Mouse (Mus musculus): ENCODE data around the gene Zfp536. TPM values are rescaled to one million over a fixed set of nuclear protein-coding genes. Genes with fewer than 3 reads are reported as not detected.

Gene Zfp536
- polyA plus RNA-seq, 1 experiment from 2014 or later = 52.5 TPM

GRCm38 (mm10) chr7:37510933-37511675 lies 262.3 kb downstream of the Zfp536 start:
- no peak overlapping the region for H3K9ac ChIP-seq
- peak overlapping the region; percentile 38; the same call in 1 of the 2 replicates for H3K27ac ChIP-seq (replicated peaks)
- no peak for ATAC-seq (ENCODE audit: low read depth)
- H3K4me3 ChIP-seq = no peak overlapping the region
- H3K9me3 ChIP-seq = no peaks in the 10 kb centered on the region
- H3K4me2 ChIP-seq = no peak overlapping the region
- no peaks in the 10 kb centered on the region for H3K27me3 ChIP-seq
- H3K36me3 ChIP-seq = no peaks in the 10 kb centered on the region
- H3K4me1 ChIP-seq (replicated peaks) = peaks cover 81% of the 10 kb centered on the region
- 87% methylated on average over 8 of the region's 8 CpGs for WGBS

DNA sequence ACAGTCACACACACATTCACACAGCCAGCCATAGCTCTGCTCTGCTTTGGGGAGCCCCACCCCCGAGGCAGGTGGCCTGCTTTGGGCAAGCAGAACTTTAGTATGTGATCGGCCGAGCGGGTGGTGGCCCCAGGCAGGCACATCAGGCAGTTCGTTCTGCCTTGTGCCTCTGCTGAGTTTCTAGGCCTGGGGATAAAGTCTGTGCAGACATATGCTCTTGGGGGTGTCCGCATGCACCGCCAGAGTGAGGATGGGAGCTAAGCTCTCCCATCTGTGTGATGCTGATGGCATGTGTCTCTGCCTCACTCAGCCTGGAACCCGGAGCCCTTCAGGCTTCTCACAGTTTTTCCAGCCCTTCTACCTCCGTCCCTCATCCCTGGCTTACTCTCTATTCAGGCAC lies 263.7 kb downstream of the Zfp536 start:
- Histone ChIP-seq H3K27ac (replicated peaks) (peak overlapping the region; percentile 38), H3K27me3 (no peaks in the 10 kb centered on the region), H3K36me3 (no peaks in the 10 kb centered on the region), H3K9ac (0 out of 2 replicates have a peak overlapping the region, but pooled peaks have one; percentile 17), H3K4me1 (replicated peaks) (peaks cover 81% of the 10 kb centered on the region), H3K4me3 (no peak overlapping the region), H3K4me2 (no peak overlapping the region), H3K9me3 (no peaks in the 10 kb centered on the region)
- WGBS = 51% methylated on average over 9 of the region's 9 CpGs
- 0 out of 2 replicates have a peak, but pooled peaks have one; percentile 21 for ATAC-seq (ENCODE audit: low read depth)

DNA sequence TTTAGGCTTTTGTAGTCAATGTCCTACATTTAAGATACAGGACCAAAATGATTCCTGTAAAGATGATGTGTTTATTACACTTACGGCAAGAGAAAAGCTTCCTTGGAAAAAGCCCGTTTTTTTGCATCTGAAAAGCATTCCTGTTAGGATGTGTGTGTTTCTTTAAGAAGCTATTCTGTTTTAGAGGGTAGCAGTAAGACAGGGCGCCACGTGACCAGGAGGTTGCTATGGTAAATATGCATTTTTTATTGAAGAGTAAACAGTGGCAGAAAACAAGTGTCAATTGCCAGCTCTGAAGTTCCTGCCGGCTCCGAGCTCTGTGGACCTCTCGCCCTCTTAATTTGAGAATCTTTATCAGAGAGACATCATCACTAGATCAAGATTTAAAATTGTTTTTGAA lies 267.9 kb downstream of the Zfp536 start:
- Histone ChIP-seq H3K4me3 (no peak overlapping the region), H3K4me2 (peak overlapping the region; percentile 13; the same call in 1 of the 2 replicates), H3K36me3 (no peaks in the 10 kb centered on the region), H3K27me3 (no peaks in the 10 kb centered on the region), H3K4me1 (replicated peaks) (peaks cover 63% of the 10 kb centered on the region), H3K9ac (no peak overlapping the region), H3K27ac (replicated peaks) (peak overlapping the region; percentile 15; the same call in 1 of the 2 replicates), H3K9me3 (no peaks in the 10 kb centered on the region)
- ATAC-seq (ENCODE audit: low read depth) = 0 out of 2 replicates have a peak, but pooled peaks have one; percentile 37
- WGBS = 53% methylated on average over 7 of the region's 7 CpGs

- Histone ChIP-seq H3K9me3 (no peaks in the 10 kb centered on the region), H3K4me2 (peak overlapping the region; percentile 13; the same call in 1 of the 2 replicates), H3K4me3 (no peak overlapping the region), H3K27ac (replicated peaks) (peak overlapping the region; percentile 15; the same call in 1 of the 2 replicates), H3K27me3 (no peaks in the 10 kb centered on the region), H3K9ac (no peak overlapping the region), H3K4me1 (replicated peaks) (peaks cover 58% of the 10 kb centered on the region), H3K36me3 (no peaks in the 10 kb centered on the region)
- no peak for ATAC-seq (ENCODE audit: low read depth)
- 48% methylated on average over 11 of the region's 11 CpGs for WGBS
Measured at GRCm38 (mm10) chr7:37505096-37505495, 268.3 kb downstream of the Zfp536 start.

DNA sequence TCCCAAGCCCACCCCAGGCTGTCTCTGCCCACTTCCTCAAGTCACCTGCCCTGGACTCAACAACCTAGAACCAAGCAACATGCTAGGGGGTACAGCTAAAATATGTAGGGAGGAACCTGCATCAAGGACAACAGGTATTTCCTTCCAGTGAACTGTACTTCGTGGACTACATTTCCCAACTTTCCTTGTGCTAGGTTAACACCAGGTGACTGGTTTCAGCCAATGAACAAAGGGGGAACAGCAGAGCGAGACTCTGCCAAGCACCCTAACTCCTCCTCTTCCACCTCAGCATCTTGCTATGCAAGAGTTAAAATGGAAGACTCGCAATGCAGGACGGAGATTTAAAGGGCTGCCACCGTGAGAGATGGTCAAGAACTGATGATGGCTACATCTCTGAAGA lies 274.6 kb downstream of the Zfp536 start:
- Histone ChIP-seq H3K4me1 (replicated peaks) (peaks cover 23% of the 10 kb centered on the region), H3K27me3 (no peaks in the 10 kb centered on the region), H3K9ac (no peak overlapping the region), H3K4me3 (no peak overlapping the region), H3K9me3 (no peaks in the 10 kb centered on the region), H3K27ac (replicated peaks) (no peak overlapping the region), H3K4me2 (no peak overlapping the region), H3K36me3 (no peaks in the 10 kb centered on the region)
- WGBS = 68% methylated on average over 5 of the region's 5 CpGs
- no peak for ATAC-seq (ENCODE audit: low read depth)

DNA sequence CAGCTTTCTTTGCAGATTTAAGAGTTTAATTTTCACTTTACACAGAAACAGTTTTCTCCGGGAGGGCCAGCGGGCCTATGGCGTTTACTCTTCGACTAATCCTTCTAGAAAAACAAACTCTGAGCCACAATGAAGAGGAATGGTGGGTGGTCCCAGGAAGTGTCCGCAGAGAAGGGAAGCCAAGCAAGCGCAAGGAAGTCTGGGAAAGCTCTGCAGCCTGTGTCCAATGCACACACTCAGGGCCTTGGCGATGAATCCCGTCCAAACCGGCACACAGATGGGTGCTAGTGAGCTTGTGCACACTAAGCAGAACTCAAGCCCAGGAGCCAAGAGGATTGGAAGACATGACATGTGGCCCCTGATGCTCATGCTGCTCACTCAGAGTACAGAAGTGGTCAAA lies 276.9 kb downstream of the Zfp536 start:
- no peak for ATAC-seq (ENCODE audit: low read depth)
- Histone ChIP-seq H3K36me3 (0 out of 2 replicates have a peak, but pooled peaks cover 2% of the 10 kb centered on the region), H3K9ac (no peak overlapping the region), H3K27ac (replicated peaks) (no peak overlapping the region), H3K9me3 (no peaks in the 10 kb centered on the region), H3K4me2 (no peak overlapping the region), H3K4me1 (replicated peaks) (peaks cover 6% of the 10 kb centered on the region; the same call in 1 of the 2 replicates), H3K4me3 (no peak overlapping the region), H3K27me3 (no peaks in the 10 kb centered on the region)
- WGBS = 79% methylated on average over 9 of the region's 9 CpGs

GRCm38 (mm10) chr7:37490312-37490711 lies 283.1 kb downstream of the Zfp536 start:
- Histone ChIP-seq H3K27me3 (no peaks in the 10 kb centered on the region), H3K9ac (no peak overlapping the region), H3K4me2 (no peak overlapping the region), H3K27ac (replicated peaks) (no peak overlapping the region), H3K36me3 (0 out of 2 replicates have a peak, but pooled peaks cover 5% of the 10 kb centered on the region), H3K4me1 (replicated peaks) (peaks cover 29% of the 10 kb centered on the region), H3K4me3 (no peak overlapping the region), H3K9me3 (no peaks in the 10 kb centered on the region)
- WGBS = 85% methylated on average over 5 of the region's 5 CpGs
- ATAC-seq (ENCODE audit: low read depth) = no peak

- no peak overlapping the region for H3K27ac ChIP-seq (replicated peaks)
- no peak overlapping the region for H3K9ac ChIP-seq
- no peak overlapping the region for H3K4me3 ChIP-seq
- H3K36me3 ChIP-seq = peaks cover 6% of the 10 kb centered on the region
- no peak overlapping the region for H3K4me2 ChIP-seq
- no peaks in the 10 kb centered on the region for H3K27me3 ChIP-seq
- no peaks in the 10 kb centered on the region for H3K9me3 ChIP-seq
- H3K4me1 ChIP-seq (replicated peaks) = peaks cover 21% of the 10 kb centered on the region
- ATAC-seq (ENCODE audit: low read depth) = no peak
- WGBS = 69% methylated on average over 3 of the region's 3 CpGs
Measured at GRCm38 (mm10) chr7:37484946-37485345, 288.5 kb downstream of the Zfp536 start.

GRCm38 (mm10) chr7:37482564-37482963 lies 290.9 kb downstream of the Zfp536 start:
- H3K9ac ChIP-seq = no peak overlapping the region
- H3K27me3 ChIP-seq = no peaks in the 10 kb centered on the region
- H3K4me1 ChIP-seq (replicated peaks) = peaks cover 11% of the 10 kb centered on the region
- ATAC-seq (ENCODE audit: low read depth) = no peak
- H3K4me3 ChIP-seq = no peak overlapping the region
- H3K4me2 ChIP-seq = no peak overlapping the region
- WGBS = 78% methylated on average over 4 of the region's 4 CpGs
- no peaks in the 10 kb centered on the region for H3K9me3 ChIP-seq
- H3K27ac ChIP-seq (replicated peaks) = no peak overlapping the region
- peaks cover 15% of the 10 kb centered on the region for H3K36me3 ChIP-seq

DNA sequence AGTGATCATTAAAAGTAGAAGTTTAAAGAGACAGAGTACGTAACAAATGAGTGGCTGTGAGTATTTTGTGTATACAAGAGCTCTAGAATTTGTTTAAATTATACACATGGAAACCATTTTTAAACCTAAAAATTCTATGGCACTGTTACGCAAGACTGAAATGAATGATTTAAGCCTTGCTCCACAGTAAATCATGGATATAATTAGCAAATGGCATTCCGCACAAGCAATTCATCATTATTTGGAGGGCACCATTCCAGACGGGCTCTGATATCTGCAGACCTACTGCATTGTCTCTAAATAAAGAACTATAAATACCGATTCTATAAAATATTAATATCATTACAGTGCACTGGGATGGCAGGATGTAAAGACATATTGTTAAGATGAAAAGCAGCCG lies 292.3 kb downstream of the Zfp536 start:
- WGBS = 75% methylated on average over 6 of the region's 6 CpGs
- Histone ChIP-seq H3K4me1 (replicated peaks) (peaks cover under 1% of the 10 kb centered on the region; the same call in 1 of the 2 replicates), H3K27ac (replicated peaks) (no peak overlapping the region), H3K36me3 (peaks cover 15% of the 10 kb centered on the region), H3K9ac (no peak overlapping the region), H3K4me3 (no peak overlapping the region), H3K4me2 (no peak overlapping the region), H3K9me3 (no peaks in the 10 kb centered on the region), H3K27me3 (no peaks in the 10 kb centered on the region)
- no peak for ATAC-seq (ENCODE audit: low read depth)

GRCm38 (mm10) chr7:37477309-37477708 lies 296.1 kb downstream of the Zfp536 start:
- no peak overlapping the region for H3K27ac ChIP-seq (replicated peaks)
- no peak overlapping the region for H3K4me2 ChIP-seq
- no peaks in the 10 kb centered on the region for H3K27me3 ChIP-seq
- no peaks in the 10 kb centered on the region for H3K9me3 ChIP-seq
- WGBS = 82% methylated on average over 5 of the region's 5 CpGs
- no peak overlapping the region for H3K9ac ChIP-seq
- no peak for ATAC-seq (ENCODE audit: low read depth)
- no peak overlapping the region for H3K4me3 ChIP-seq
- H3K4me1 ChIP-seq (replicated peaks) = peaks cover 17% of the 10 kb centered on the region; the same call in 1 of the 2 replicates
- H3K36me3 ChIP-seq = peaks cover 15% of the 10 kb centered on the region

GRCm38 (mm10) chr7:37475485-37475884 lies 298.0 kb downstream of the Zfp536 start:
- Histone ChIP-seq H3K9me3 (no peaks in the 10 kb centered on the region), H3K4me2 (no peak overlapping the region), H3K36me3 (peaks cover 14% of the 10 kb centered on the region), H3K27me3 (no peaks in the 10 kb centered on the region), H3K9ac (no peak overlapping the region), H3K27ac (replicated peaks) (no peak overlapping the region), H3K4me3 (no peak overlapping the region), H3K4me1 (replicated peaks) (peaks cover 17% of the 10 kb centered on the region; the same call in 1 of the 2 replicates)
- ATAC-seq (ENCODE audit: low read depth) = no peak
- 79% methylated on average over 2 of the region's 2 CpGs for WGBS
